Mouse (Mus musculus) spleen, adult 2 months (tissue): ENCODE results near the gene Psenen.

Source experiments
- CTCF ChIP-seq: fragments of 200-500 bp; IDR thresholded peaks from 2 replicates; pipeline ENCODE4 v1.5.1; 2011; ENCODE audit warnings: mild to moderate bottlenecking, inconsistent platforms; ENCODE audit not compliant: insufficient read depth, insufficient read length, insufficient replicate concordance; ENCODE audit errors: extremely low read depth
- POLR2A ChIP-seq: fragments of 200-500 bp; IDR thresholded peaks from 2 replicates; pipeline ENCODE4 v1.6.1; 2011; ENCODE audit warnings: low read depth, low read length, inconsistent platforms

GRCm38 (mm10) chr7:30553810-30554584 lies 9.4 kb downstream of the Psenen start:
- TF ChIP-seq CTCF (no peak), POLR2A (no peak)
